Mouse (Mus musculus) R1 (cell line): Measurements from ENCODE around the gene Itpr2.

Source experiments
- DNase-seq: peaks from one replicate; pipeline ENCODE4 v3.0.0-alpha.2; 2018; ENCODE audit warnings: low read depth, low spot score

Gene Itpr2

DNA sequence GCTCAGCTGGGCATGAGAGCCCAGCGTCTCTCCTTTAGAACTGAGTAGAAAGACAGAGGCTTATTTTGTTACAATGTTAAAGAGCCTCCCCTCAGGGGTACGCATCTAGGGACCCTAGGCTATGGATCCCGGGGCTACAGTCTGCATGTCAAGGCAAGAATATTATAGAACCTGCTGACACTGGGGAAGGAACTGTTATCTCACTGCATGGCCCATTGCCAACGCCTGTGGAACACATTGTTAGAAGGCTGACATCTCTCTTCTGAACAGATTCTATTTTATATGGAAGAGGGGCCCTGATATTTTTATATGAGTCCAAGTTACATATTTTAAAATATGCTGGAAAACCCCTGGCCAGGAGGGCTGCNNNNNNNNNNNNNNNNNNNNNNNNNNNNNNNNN lies 342.4 kb downstream of the Itpr2 start:
- DNase-seq: no peak

DNA sequence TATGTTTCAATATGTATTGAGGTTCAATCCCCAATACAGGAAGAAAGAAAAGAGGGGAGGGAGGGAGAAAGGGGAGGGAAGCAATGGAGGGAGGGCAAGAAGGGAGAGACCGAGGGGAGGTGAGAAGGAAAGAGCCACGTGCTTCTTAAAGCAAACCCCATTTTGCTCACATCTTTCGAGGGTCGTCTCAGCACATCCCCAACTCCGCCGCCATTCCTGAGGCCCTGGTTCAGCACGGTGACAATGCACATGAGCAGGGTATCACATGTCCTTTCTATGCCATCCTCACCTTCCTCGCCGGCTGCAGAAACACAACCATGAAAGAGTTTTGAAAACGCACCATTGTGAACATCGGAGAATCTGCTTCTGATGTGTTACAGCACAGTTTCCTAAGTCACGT lies 343.3 kb downstream of the Itpr2 start:
- DNase-seq: no peak

DNA sequence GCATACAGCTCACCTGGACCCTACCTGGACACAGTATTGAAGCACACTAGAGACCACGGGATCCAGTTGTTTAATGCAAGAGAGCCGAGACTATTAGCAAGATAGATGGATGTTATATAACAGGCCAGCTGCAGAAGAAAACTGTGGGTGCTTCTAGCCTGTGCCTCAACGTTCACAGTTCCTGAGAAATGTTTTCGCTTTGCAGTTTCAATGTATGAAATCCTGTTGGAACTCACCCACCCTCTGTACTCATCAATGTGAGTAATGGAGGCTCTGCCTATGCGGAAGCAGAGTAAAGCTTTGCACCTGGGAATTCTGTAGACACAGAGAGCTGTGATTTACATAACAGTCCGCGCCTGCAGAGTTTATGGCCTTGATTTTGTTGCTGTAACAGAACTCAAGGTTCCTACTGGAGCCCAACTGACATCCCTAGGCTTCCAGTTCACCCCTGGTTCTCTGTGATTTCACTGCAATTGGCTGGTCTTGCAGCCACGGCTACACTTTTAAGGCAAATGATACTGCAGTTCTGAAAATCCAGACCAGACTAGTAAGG lies 344.0 kb downstream of the Itpr2 start:
- peak; percentile 81 for DNase-seq

DNA sequence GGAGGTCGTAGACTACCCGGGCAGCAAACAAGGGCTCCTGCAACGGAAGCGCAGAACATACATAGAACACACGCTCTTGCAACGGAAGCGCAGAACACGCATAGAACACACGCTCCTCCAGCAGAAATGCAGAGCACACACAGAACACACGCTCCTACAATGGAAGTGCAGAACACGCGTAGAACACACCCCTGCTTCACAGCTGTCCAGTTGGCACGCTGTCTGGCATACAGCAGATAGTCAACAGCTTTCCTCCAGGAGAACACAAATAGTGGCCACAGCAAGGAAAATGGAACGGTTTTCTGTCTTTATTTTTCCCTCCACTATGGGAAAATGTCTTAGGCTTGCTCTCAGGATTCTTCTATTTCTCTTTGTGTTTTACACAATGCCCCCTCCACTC lies 344.9 kb downstream of the Itpr2 start:
- no peak for DNase-seq

DNA sequence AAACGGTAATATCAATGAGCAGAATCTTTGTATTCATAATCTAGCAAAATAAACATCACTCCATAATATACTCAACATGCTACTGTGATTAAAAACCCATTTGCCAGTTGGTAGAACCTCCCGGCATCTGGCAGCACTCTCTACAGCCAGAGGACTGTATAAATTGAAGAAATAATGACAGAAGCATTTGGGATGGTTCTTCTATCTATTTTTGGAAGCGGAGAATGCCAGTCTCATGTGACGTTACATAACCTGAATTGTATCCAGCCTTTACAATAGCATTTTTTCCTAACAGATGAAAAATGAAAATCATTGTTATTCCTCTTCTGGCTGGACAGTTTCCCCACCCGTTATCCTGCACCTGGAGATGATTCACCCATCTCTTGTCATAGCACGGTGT lies 345.5 kb downstream of the Itpr2 start:
- no peak for DNase-seq

DNA sequence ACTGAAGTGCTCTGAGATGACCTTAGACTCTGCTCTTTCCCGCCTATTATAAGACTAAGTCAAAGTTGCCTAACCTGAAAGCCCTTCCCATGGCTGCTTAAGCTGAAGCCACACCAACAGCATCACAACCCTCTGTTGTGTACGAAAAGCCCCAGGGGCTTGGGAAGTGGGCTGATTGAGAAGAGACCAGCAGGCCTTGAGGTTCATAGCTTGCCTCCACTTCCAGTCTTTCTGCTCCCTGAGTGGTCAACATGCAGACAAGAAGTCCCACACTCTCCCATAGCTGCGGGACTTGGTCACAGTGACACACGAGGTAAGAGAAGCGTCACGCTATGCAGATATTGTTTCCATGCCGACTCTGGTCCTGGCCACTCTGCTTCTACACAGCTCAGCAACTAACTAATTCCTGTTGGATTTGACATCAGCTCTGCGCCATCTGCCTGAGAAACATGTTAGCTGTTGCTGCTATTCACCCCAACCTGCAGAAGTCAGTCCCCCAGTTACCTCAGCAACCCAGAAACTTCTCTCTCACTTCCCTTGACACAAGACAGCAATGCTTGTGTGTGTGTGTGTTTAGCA lies 346.8 kb downstream of the Itpr2 start:
- no peak for DNase-seq

DNA sequence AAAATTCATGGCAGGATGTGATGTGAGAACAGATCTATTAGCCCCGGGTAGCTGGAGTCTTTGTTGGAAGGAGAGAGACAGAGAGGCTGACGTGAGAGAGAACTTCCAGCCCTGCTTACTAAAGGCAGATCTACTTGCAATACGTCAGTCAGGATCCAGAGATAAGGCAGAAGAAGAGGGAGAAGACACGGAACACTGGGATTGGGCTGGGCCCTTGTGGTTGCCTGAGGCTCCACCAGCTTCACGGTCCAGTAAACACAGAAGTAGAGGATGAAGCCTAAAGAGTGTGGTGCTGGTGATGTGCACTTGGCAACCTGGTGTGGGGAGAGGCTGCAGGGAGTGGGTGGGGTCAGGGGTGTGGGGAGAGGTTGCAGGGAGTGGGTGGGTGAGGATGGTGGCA lies 349.2 kb downstream of the Itpr2 start:
- no peak for DNase-seq

DNA sequence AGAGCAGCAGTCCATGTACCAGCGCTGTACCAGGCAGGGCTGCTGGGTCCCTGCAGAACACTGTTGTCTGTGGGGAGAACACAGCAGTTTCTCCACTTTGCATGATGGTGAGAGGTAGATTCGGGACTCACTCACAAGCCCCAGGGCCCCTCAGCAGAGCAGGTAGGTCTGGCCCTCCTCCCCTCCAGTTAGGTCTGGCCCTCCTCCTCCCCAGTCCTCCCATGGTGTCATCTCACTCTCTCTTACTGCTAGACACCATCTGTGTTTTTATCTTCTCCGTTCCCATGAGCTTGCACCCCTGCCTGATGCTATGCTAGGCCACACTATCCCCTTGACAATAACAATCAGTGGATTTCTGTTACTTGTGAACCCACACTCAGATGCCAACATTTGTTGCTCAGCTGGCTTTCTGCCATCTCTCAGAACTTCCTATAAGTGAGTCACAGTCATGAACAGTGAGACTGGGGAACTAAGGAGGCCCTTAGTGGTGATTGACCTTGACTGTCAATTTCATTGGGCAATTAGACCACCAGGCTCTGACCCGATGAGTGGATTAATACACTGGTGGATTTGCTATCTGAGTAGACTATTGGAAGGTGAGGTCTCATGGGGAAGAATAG lies 360.9 kb downstream of the Itpr2 start:
- no peak for DNase-seq

DNA sequence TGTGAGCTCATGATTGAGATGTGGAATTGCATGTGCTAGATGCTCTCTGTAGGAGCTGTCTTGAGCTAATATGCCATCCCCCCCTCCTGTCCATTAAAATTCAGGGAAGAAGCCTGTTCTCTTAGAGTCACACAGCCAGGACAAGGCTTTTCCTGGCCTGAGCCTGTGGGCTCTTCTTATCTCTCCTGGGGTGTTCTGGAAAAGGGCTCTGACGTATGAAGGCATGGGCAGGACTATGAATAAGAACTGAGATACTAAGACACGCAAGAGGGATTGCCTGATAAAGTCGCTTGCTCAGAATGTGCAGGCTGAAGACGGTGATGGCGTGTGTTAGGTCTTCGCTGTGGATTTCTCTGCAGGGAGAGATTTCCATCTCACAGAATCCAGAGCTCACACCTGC lies 361.9 kb downstream of the Itpr2 start:
- DNase-seq: no peak

DNA sequence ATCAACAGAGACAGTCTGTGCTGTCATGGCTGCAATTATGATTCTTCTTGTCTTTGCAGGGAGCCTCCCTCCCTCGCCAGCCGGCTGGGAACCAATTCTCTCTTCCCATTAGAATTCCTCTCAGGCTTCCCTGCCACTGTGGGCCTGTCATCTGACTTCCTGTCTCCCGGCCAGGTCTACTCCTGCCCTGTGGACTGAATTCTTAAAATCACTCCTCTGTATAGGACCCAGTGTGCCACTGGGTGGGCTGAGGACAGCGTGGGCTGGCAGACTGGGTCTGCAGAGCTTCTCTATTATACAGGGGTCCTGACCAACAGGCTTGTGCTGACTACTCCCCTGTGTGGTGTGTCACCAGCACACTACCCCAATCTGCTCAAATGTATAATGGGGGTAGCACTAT lies 365.4 kb downstream of the Itpr2 start:
- no peak for DNase-seq

DNA sequence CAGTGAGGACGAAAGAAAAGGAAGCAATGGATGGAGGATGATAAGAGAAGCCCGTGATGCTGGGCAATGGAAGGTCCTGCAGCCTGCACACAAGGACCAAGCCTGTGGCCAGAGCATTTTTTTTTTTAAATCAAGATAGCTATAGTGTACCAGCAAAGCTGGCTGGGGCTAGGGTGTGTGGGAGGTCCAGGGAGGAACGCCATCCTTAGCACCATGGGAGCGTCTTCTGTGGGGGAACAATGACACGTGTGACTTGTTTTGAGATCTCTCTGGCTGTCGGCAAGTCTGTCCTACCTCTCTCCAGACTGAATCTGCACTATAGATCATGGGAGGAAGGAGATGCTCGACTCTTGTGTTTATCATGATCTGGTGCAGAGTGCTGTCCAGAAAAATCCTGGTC lies 365.8 kb downstream of the Itpr2 start:
- no peak for DNase-seq

DNA sequence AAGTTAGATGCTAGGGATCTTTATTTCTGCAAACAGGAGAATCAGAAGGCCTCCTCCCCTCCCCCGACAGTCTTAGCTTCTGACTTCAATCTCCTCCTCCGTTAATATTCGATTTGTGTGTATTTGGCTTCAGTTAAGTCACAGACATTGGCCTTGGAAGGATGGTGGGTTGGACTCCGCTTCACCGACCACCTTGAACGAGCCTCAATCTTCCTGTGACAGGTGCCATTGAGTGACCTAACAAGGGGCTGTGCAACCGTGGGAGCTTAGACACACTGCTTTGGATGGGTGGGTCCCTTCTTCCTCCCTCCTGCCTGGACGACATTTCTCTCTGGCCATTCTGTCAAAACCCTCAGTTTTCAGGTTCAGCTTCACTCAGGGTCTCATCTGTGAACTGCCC lies 366.7 kb downstream of the Itpr2 start:
- no peak for DNase-seq

DNA sequence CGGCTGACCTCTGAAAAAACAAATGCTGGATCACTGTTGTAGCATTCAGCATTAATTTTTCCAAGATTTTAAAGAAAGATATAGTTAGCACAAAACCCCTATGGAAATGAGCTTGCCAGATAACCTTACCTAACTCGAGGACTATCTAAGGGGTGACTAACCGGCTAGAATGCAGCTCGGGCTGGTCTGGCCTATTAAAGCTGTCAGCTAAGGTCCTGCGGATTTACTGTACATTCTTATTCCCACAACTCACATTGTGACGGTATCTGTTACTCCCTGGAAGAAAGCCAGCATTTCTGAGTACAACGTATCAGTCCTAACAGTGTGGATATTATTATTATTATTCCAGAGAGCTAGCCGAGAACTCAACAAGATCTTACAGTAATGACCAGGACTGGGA lies 368.1 kb downstream of the Itpr2 start:
- no peak for DNase-seq

DNA sequence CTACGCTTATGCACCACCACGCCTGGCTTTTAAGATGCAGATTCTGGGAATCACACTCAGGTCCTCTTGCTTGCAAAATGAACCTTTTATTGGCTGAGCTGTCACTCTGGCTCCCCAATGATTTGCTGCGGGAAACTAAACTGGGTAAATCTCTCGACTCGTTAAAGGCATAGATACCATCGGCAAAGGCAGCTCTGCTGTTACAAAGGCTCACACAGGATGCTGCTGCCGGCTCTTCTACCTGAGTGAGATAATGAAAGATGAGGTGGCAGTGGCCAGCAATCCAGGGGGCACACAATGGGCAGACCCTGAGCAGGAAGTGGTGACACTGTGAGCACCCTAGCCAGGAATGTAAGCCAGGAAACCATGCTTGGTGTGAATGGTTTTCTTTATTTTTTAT lies 373.0 kb downstream of the Itpr2 start:
- no peak for DNase-seq

DNA sequence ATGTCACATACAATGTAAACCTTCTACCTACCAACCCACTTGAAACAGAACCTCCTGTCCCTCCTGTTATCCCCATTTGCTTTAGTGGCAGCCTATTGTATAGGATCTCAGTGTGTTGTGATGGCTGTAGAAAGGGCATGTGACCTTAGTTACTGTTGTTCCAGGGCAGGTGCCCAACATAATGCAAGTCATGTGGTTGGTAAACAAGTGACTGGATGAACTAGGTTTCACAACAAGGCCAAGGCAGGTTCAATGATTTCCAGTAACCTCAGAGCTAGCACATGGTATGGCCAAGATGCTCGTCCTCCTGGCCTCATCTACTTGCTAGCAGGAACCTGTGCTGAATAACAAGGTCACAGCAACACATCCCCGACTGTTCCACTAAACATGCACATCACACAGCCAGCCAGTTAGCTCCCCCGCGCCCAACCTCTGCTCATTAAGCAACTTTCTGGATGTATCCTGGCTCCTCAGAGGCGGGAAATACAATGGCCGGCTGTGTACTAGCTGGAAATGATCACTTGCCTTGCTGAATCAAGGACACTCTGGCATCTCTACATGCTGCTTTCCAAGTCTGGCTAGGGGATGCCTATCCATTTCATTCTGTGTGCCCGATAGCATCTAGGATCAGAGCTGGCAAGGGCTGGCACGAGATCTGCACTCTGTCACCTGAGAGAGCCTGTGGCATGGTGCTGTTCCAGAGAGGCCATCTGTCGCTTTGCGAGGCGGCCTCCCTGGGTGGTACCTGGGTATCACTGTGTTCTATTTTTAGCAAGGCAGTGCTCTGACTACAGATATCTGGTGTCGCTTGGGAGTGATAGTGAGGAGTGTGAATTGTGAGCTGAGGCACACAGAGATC lies 375.0 kb downstream of the Itpr2 start:
- DNase-seq: no peak

DNA sequence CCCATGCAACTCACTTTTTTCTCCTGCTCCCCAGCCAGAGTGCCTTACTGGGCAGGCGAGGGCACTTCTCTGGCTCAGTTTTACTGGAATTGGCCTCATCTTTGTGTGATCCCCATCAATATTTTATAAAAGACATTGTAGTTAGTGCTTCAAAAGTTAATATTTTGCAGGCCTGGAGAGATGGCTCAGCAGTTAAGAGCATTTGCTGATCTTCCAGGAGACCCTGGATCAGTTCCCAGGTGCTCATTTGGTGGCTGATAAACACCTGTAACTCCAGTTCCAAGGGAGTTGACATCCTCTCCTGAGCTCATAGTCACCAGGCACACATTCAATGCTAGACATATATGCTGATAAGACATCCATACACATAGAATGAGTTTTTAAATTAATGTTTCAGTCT lies 376.4 kb downstream of the Itpr2 start:
- DNase-seq: no peak

DNA sequence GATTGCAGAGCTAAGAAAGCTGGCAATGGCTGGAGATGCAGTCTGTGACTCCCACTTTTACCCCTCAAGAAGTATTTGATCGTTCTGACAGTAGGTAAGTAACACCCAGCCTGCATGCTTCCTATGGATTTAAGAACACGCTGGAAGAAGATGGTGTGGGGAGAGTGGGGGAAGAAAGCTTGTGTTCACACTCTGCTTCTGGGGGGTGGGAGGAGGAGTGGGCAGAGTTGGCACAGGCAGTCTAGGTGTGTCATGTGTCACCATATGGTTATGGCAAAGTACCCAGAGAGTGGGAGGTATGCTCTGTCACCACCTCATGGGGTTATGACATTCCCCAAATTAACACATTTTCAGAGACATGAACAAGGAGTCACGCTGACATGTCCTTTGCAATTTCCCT lies 377.5 kb downstream of the Itpr2 start:
- DNase-seq: no peak

DNA sequence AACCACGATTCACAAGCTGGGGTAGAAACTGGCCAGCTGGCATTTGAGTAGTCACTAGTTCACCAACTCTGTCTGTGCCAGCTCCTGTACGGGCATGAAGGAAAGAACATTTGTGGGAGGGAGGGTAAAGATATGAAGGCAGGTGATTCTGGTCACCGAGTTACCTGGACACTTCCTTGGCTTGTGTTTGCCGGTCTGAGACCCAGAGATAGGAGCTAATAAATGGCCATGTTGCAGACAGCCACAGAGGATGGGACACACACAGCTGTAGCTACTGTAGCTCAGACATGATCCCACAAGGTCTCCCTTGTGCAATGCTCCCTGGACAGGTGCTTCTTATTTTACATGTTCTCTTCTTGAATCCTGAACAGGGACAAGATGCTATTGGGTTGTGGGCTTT lies 378.4 kb downstream of the Itpr2 start:
- no peak for DNase-seq

DNA sequence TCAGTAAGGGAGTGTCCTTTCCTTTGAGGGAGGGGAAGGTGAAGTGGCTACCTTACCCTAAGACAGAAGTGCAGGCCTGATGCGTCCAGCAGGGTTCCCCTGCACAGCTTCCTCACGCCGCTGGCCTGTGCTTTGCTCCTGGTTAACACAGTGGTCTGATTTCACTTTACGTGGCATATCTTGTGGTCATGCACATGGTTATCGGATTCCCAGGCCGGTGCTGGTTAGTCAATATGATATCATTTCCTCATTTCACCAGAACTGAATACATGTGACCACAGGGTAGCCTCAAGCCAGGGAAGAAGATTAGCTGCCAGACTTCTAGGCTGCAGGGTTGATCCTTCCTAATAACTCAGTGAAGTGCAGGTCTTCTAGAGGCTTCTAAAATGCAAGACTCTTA lies 381.9 kb downstream of the Itpr2 start:
- DNase-seq: no peak

DNA sequence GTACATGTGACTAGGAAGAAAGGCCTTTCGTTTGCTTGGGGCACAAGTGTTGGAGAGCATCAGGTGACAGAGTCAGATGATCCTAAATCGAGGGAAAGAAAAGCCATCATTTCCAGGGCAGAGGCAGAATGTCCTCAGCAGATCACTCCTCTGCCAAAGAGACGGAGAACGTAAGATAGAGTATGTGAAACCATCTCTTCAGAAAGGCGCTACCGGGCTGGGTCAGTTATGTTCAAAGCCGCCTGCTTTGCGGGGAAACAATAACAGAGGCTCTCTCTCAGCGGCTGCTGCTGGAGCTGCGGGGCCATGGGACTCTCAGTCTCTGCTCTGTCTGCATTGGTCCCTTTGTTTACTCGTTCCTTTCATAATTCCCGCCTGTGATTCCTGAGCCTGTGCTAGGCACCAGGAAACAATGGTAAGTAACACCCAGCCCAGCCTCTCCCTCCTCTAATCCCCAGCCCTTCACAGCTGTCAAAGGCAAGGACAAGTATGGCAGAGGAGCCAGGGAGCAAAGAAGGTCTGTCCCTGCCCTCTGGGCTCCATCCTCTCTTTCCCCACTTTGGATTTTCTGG lies 387.2 kb downstream of the Itpr2 start:
- peak; percentile 36 for DNase-seq

DNA sequence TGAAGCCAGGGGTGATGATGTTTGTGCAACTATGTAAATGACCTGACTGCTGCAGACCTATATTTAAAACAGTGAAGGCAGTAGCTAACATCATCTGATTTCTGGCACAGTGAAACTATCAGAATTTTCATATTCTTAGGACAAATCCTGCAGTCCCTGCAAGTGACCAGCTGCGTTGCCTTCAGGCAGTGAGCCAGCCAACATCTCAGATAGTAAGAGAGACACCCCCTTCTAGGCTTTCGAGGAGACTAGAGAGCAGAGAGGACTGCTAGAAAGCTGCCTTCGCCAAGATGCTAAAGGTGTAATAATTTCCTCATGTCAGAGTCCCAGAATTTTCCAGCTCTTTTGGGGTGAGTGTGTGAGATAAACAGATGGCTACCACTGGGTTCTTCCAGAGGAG lies 388.0 kb downstream of the Itpr2 start:
- DNase-seq: no peak

DNA sequence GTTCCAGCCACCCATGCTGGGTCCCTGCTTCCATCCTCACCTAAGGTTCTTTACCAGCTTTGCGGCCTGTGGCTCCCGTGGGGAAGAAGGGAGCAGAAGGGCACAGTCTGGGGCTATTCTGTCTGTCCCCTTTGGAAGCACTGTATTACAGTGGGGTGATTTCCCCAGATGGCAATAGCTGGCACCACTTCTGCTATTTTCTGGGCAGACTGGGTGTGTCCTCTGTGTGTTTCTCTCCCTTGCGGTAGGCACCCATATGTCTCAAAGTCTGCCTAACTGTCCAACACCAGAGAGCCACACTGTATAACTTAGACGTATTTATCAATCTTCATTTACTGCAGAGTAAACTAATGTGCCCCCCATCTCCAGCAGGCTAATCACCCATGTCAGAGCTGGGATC lies 388.9 kb downstream of the Itpr2 start:
- no peak for DNase-seq

DNA sequence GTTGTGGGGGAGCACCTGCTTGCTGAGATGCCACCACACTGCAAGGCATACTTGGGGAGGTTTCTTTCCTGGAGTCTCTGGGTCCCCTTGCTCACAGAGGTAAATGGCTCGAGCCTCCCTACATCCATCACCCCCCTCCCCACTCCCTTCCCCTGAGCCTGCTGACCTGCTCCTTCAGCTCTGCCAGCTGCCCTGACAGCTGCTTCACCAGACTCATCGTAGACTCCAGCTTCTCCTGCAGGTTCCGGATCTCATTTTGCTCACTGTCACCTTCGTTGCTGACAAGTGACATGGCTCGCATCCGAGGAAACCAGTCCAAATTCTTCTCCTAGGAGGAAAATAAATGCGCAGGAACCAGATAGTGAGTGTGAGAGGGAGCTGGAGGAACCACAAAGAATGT lies 389.8 kb downstream of the Itpr2 start:
- no peak for DNase-seq
